ENCODE assay signal across 18 mouse cellular contexts in genomic region chr13:64903132-64903531, GRCm38 (mm10). TPM values are rescaled to one million over a fixed set of nuclear protein-coding genes. Genes with fewer than 3 reads are reported as not detected.
"Had no signal": no experiment of that assay in that cellular context is flagged by ENCODE, and none has a peak within 500 bp of the region (broad histone marks: within the 10 kb centered on the region; RNA-seq: fewer than 3 reads in every experiment).

No protein-coding gene starts in this region.

- H3K9ac ChIP-seq: kidney, embryonic 15.5 days; limb, embryonic 15.5 days; liver, embryonic 12.5 days; lung, embryonic 14.5 days; midbrain, embryonic 12.5 days had no signal

- H3K36me3 ChIP-seq: kidney, embryonic 15.5 days; limb, embryonic 15.5 days; liver, embryonic 12.5 days; midbrain, embryonic 12.5 days; neural tube, embryonic 15.5 days had no signal

- H3K27ac ChIP-seq: kidney, embryonic 15.5 days; limb, embryonic 15.5 days; liver, embryonic 12.5 days; midbrain, embryonic 12.5 days; neural tube, embryonic 15.5 days had no signal

- H3K4me1 ChIP-seq: kidney, embryonic 15.5 days; liver, embryonic 12.5 days had no signal

- DNase-seq: lung, postnatal 10 days; lung, postnatal 4 days; thymus, postnatal 36 days had no signal

- H3K27me3 ChIP-seq: kidney, embryonic 15.5 days; limb, embryonic 15.5 days; liver, embryonic 12.5 days; neural tube, embryonic 15.5 days had no signal

- ATAC-seq: liver, embryonic 12.5 days had no signal

- H3K9me3 ChIP-seq: kidney, embryonic 15.5 days; limb, embryonic 15.5 days; liver, embryonic 12.5 days; midbrain, embryonic 12.5 days; neural tube, embryonic 15.5 days had no signal

- H3K4me2 ChIP-seq: lung, embryonic 14.5 days had no signal

- H3K4me3 ChIP-seq: kidney, embryonic 15.5 days; liver, embryonic 12.5 days; myocyte had no signal

RNA-seq across cellular contexts. Expression of gene Cntnap3, which starts 0.6 kb away (rescaled TPM):
- total RNA-seq: megakaryocyte, adult 5-6 weeks had no signal
- polyA plus RNA-seq: liver, embryonic 16.5 days had no signal

RNA-seq across cellular contexts. Expression of gene Spata31, which starts 14.1 kb away (rescaled TPM):
- total RNA-seq: layer of hippocampus, postnatal 25 days; left cerebral cortex, postnatal 36 days; megakaryocyte, adult 5-6 weeks had no signal
- polyA plus RNA-seq: kidney, embryonic 15.5 days; limb, embryonic 15.5 days; liver, embryonic 12.5 days; liver, embryonic 16.5 days; lung, embryonic 14.5 days; midbrain, embryonic 12.5 days; myocyte; neural tube, embryonic 11.5 days; neural tube, embryonic 15.5 days; small intestine, adult 2 months; stomach, embryonic 16.5 days; thymus, postnatal 0 days had no signal
